Mouse (Mus musculus) left cerebral cortex, adult 2 months (tissue): ENCODE data around the gene Degs1. TPM values are rescaled to one million over a fixed set of nuclear protein-coding genes. Genes with fewer than 3 reads are reported as not detected.

Experiments
- DNase-seq, 2 experiments: peaks; one replicate each; pipeline ENCODE4 v3.0.0; 2021 to 2022; ENCODE audit warnings: low spot score in 2 of 2, mixed read lengths in 1 of 2; ENCODE audit errors: extremely low spot score in 1 of 2
- H3K27ac ChIP-seq: fragments of 200-600 bp; 2 replicates; pipeline ENCODE4 v1.8.1; 2022
- H3K4me3 ChIP-seq: fragments of 200-600 bp; 2 replicates; pipeline ENCODE4 v1.8.1; 2022
- CTCF ChIP-seq: fragments of 200-600 bp; IDR thresholded peaks from 2 replicates; pipeline ENCODE4 v1.8.1; 2022; ENCODE audit warnings: antibody characterized with exemption, mild to moderate bottlenecking, moderate library complexity
- intact Hi-C: fragments of 180-260 bp; cut with DNase I; formaldehyde crosslinking; loops from one replicate; pipeline ENCODE4 v1.15.1; 2025
- total RNA-seq, 2 experiments: library from RNA; stranded (reverse); gene quantifications; 2 replicates each; pipeline ENCODE4 v1.2.3; 2021

Degs1 gene
- total RNA-seq, 2 experiments from 2014 or later: 58.8 to 62.4 TPM

DNA sequence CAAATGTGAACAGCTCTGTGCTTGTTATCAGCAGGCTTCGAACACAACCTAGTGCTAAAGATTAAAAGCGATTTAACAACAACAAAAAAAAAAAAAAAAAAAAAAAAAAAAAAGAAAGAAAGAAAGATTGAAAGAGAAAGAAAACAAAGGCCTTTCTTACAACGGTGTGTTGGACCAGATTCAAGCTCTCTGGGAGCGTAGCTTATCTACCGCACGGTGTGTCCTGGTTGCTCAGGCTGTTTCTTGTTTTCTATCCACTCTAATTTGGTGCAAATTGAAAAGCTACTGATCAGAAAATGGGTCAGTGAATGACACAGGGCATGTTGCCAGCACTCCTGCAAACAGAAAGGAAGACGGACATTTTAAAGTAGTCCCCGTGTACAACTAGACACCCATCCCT is 33.3 kb downstream of the Degs1 start:
- intact Hi-C loops: no loop called here
- TF ChIP-seq CTCF: no peak
- DNase-seq: no peak
- no peak overlapping the region for H3K27ac ChIP-seq
- H3K4me3 ChIP-seq: no peak overlapping the region

DNA sequence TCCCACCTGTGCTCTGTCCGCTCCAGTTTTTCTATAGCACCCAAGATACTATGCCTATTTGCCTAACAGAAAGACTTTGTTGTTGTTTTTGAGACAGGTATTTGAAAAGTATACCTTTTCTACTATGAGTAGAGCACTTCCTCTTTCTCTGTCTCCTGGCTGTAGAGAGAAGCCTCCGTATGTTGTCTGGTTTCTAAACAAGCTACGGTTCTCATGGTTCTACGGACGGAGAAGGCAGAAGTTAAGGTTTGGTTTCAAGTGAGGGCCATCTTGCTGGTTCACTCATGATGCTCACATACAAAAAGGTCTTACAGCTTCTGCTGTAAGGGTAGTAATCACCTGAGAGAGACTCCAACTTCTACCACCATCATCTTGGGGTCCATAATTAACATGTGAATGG is 37.6 kb downstream of the Degs1 start:
- Histone ChIP-seq H3K27ac (no peak overlapping the region), H3K4me3 (no peak overlapping the region)
- no peak for TF ChIP-seq CTCF
- no peak for DNase-seq
- intact Hi-C loops: no loop called here

DNA sequence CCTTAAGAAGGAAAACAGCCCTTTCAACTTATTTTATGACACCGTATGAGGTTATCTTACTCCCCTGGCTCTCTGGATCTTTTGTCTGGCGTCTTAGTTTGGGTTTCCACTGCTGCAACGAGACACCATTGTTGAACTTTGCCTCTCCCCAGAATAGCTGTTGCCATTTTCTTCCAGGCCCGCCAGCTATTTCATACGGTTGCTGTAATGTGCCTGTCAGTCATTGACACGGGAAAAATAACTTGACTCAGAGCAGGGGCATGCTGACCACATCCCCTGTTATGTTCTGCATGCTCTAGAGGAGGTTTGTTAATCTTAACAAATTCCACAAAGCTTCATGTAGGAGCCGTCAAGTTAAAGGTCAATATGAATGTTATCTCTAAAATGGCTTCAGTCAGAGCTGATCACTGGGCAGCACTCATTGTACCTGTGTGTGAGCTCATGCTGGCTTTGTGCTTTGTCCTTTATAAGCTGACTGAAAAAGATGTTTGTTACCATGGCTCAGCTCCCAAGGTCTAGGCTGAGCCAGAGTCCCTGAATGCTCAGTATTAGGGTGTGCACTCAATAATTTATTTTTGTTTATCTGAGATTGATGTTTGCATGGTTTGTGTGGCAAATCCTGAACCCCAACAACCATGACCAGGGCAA is 44.4 kb downstream of the Degs1 start:
- Histone ChIP-seq H3K4me3 (no peak overlapping the region), H3K27ac (no peak overlapping the region)
- intact Hi-C loops: no loop called here
- DNase-seq: no peak
- no peak for TF ChIP-seq CTCF

- Histone ChIP-seq H3K4me3 (no peak overlapping the region), H3K27ac (no peak overlapping the region)
- intact Hi-C loops: no loop called here
- no peak for DNase-seq
- no peak for TF ChIP-seq CTCF
Measured at GRCm38 (mm10) chr1:182237386-182237785, 45.2 kb downstream of the Degs1 start.

DNA sequence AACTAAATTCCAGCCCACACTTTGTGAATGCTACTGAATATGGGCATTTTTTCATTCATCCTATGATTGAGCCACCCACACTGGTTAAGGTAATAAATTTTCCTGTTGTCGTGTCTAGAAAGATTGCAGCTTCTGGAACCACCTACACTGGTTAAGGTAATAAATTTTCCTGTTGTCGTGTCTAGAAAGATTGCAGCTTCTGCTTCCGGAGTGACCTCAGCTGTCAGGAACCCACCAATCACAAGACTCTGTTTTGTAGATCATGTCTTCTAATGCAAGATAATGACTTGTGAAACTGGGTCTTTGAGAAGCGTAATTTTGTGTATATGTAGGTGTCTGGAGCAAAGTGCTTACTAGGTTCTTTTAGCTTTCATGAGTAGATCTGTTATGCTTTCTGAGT is 47.4 kb downstream of the Degs1 start:
- DNase-seq: no peak
- intact Hi-C loops: no loop called here
- Histone ChIP-seq H3K27ac (no peak overlapping the region), H3K4me3 (no peak overlapping the region)
- no peak for TF ChIP-seq CTCF

GRCm38 (mm10) chr1:182229381-182229780 is 53.2 kb downstream of the Degs1 start:
- TF ChIP-seq CTCF: no peak
- DNase-seq: no peak
- intact Hi-C loops: no loop called here
- H3K27ac ChIP-seq: no peak overlapping the region
- H3K4me3 ChIP-seq: no peak overlapping the region

DNA sequence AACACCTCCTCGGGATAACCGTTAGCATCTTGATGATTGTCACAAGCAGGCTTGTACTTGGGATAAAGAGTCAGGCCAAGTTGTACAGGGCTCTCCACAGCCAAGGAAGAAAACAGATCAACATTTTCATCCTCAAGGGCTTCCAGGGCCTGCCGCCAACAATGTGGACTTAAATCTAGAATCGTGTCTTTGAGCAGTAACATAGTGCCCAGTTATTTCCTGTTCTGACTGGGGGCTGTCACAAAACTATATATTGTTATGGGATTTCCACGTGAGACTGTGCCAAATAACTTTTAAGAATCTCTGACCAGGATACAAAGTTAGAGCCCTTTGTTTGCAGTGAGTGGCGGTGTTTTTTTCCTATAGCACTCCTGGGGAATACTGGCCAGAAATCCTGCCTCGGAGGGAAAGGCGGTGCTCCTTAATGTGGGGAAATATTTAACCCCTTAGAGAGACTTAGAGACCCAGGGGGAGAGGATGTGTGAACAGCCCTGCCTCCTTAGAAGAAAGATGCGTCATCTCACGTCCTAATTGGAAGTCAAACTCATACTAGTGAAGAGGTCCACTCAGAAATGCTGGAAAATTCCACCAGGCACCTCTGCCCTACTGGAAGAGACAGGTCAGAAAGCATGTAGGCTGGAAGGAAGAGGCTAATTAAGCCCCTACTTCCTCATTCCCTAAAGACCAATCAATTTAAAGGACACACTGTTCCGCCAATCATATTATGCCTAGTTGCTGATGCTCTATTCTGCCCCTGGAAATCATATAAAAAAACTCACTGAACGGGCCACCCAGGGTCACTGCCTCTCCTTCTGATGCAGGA is 55.3 kb downstream of the Degs1 start:
- TF ChIP-seq CTCF: no peak
- intact Hi-C loops: no loop called here
- Histone ChIP-seq H3K27ac (no peak overlapping the region), H3K4me3 (no peak overlapping the region)
- DNase-seq: no peak

DNA sequence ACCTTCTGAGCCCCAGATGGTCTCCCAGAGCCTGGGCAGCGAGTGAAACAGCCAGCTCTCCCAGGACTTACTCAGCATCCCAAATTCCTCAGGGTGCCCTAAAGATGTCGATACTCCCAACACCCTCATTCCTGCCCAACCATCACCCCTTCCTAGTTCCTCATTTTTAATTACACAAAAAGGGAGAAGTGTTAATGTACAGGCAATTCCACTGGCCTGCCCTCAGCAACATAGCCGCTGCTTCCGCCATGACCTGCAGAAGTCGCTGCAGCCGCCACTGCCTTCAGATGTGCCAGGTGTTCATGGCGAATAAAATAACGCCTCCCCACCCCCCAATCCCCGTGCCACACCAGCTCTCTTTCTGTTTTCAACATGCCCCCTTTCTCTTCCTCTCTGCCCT is 56.3 kb downstream of the Degs1 start:
- H3K4me3 ChIP-seq: no peak overlapping the region
- intact Hi-C loops: no loop called here
- no peak for TF ChIP-seq CTCF
- no peak for DNase-seq
- H3K27ac ChIP-seq: no peak overlapping the region

Other genes starting within 250 kb of the Degs1 start
- 10 to 100 TPM; 64.5 to 67.1 TPM for gene Srp9, start 158.1 kb downstream of the Degs1 start, total RNA-seq
- not detected for gene Vmn1r1, start 118.3 kb downstream of the Degs1 start, total RNA-seq
- 10 to 100 TPM; 53.2 to 55.4 TPM for gene Fbxo28, start 58.8 kb upstream of the Degs1 start, total RNA-seq
- 10 to 100 TPM; 20.4 to 22.6 TPM for gene Trp53bp2, start 126.4 kb upstream of the Degs1 start, total RNA-seq
- 10 to 100 TPM; 61.2 to 63.7 TPM for gene Capn2, start 234.8 kb upstream of the Degs1 start, total RNA-seq